Mouse (Mus musculus): ENCODE measurements around the gene Ak8.

DNA sequence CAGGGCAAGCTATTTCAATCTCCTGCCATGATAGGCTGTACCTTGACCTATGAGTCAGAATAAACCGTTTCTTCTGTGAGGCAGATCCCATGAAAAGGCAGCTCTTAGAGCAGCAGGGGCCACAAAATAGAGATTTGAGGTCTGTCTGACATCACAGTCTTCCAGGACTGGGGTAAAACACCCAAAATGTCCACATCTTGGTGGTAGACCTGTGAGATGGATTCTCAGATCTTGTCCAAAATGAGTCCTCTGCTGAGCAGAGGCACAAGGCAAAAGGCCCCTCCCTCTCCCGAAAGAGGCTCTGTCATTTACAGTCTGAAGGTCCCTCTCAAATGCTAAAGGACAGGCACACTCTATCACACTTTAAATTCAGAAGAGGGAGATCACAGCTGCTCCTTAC lies 47.7 kb downstream of the Ak8 start:
- TF ChIP-seq CTCF (IDR thresholded peaks at IDR 0.05; ENCODE audit: control insufficient read depth, insufficient read depth, low read length) = no peak
- no peak for TF ChIP-seq POLR2A (IDR thresholded peaks at IDR 0.05; ENCODE audit: borderline replicate concordance, control insufficient read depth, low read depth, low read length)

All from bone marrow, adult 2 months (tissue).